Mouse (Mus musculus): ENCODE data around the gene C530008M17Rik. TPM values are rescaled to one million over a fixed set of nuclear protein-coding genes. Genes with fewer than 3 reads are reported as not detected.

Gene C530008M17Rik
- total RNA-seq, 2 experiments from 2014 or later, result 3.9 to 4.1 TPM

DNA sequence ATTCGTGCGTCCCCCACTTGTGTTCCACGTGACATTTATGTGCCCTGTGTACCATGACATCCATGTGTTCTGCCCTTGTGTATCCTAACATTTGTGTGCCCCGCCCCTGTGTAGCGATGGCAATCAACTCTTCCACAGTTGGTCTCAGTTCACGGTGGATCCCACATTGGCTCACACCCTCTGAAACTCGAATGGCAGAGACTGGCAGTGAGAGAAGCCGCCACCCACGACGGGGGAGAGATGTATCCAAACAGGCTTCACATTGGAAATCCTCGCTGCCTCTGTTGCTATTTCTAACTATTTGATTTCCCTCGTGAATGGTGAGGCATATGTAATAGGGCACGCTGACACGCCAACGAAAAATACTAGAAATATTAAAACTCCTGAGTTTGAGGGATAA lies 161.4 kb downstream of the C530008M17Rik start:
- intact Hi-C loops (cut with DNase I), result no loop called here
- DNase-seq, result no peak

DNA sequence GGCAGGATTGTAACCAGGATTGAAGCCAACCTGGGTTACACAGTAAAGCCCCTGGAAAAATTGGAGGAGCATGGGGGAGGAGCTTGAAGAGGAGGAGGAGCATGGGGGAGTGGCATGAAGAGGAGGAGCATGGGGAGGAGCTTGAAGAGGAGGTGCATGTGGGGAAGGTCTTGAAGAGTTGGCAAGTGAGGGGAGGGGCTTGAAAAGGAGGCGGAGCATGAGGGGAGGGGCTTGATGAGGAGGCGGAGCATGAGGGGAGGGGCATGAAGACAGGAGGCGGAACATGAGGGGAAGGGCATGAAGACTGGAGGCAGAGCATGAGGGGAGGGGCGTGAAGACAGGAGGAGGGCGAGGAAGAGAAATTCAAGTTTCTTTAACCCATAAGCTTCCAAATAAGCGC lies 162.5 kb downstream of the C530008M17Rik start:
- DNase-seq, result no peak
- intact Hi-C loops (cut with DNase I), result no loop called here

- DNase-seq, result no peak
- intact Hi-C loops (cut with DNase I), result no loop called here
Observed at GRCm38 (mm10) chr5:76822097-76822496, 165.8 kb downstream of the C530008M17Rik start.

DNA sequence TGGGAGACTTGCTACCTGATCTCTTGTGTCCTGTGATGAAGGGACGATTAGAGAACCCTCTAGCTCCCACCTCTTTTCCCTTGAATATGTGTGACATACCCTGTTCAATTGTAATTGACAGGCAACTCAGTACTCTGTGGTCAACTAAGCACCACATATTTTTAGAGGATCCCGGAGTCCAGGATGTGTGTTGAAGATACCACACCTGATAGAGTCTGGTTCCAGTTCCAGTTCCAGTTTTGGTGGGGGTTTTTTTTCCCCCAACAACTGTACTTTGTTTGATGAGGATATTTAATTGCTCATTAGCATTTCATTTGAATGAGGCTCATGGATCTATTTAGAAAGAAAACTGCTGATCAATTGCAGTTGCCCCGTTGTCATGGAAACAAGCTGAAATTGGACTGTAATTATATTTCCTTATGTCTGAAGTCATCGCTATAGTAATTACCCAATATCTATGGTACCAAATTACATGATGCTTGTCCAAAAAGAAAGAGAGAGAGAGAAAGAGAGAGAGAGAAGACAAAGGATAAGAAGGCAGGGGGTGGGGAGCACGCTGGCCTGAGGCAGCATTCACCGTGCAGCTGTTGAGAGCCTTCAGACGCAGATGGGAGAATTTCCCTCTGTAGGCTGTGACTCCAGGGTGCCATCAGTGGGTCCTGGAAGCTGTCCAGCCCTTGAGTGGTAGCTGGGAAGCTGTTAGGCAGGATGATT lies 172.4 kb downstream of the C530008M17Rik start:
- intact Hi-C loops (cut with DNase I), result no loop called here

GRCm38 (mm10) chr5:76832529-76833210 lies 176.4 kb downstream of the C530008M17Rik start:
- DNase-seq, result no peak
- intact Hi-C loops (cut with DNase I), result no loop called here

More for the DNA sequence above, 172.4 kb downstream of the C530008M17Rik start:
- no peak for DNase-seq

DNA sequence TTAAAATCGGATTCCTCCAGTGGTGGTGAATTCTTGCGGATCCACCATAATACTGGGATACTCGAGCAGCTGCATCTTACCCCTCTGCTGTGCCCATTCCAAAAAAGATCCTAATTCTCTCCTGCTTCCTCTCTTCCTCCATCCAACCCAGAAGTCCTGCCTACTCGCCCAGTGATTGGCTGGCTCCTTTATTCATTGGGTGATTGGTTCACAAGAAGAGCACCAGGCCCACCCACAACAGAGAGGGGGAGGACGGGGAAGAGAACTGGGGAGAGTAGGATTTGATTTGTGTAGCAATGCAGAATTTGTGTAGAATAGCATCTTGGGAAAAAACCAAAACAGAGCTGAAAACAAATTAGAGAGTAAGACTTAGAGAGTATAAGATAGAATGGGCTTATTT lies 180.7 kb downstream of the C530008M17Rik start:
- intact Hi-C loops (cut with DNase I), result no loop called here
- DNase-seq, result peak; percentile 9 to 15

GRCm38 (mm10) chr5:76839786-76840185 lies 183.5 kb downstream of the C530008M17Rik start:
- DNase-seq, result no peak
- intact Hi-C loops (cut with DNase I), result loop anchor here (5.0 kb wide), 1 partner anchor 182 kb away; the partner anchor contains the start of gene C530008M17Rik

GRCm38 (mm10) chr5:76841859-76842258 lies 185.5 kb downstream of the C530008M17Rik start:
- intact Hi-C loops (cut with DNase I), result loop anchor here (2.0 to 5.0 kb wide), 2 partner anchors 71 to 185 kb away; partner anchors contain the start of gene C530008M17Rik
- DNase-seq, result no peak

DNA sequence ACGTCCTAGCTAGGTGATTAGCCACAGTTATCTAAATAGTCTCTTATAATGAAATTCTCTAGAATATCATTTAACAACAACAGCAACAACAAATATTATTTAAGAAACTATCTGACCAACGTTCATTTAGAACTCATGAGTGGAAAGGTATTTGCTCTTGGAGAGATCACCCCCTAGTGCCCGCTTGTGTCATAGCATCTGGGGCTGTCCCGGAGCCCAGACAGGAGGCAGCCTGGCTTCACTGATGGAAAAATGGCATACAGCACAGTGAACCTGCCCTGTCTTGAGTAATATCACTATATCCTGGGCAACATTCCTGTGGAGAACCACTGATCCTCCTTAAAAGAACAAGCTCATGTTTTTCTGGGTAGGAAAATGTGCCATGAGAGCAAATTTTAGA lies 187.1 kb downstream of the C530008M17Rik start:
- DNase-seq, result peak; percentile 81 to 85

GRCm38 (mm10) chr5:76843851-76844419 lies 187.6 kb downstream of the C530008M17Rik start:
- intact Hi-C loops (cut with DNase I), result loop anchor here (1.0 to 5.0 kb wide), 3 partner anchors 73 to 256 kb away; partner anchors contain the start of genes C530008M17Rik and Cep135
- DNase-seq, result no peak

More for the DNA sequence above, 187.1 kb downstream of the C530008M17Rik start:
- intact Hi-C loops (cut with DNase I), result loop anchor here (1.0 to 5.0 kb wide), 3 partner anchors 73 to 255 kb away; partner anchors contain the start of genes C530008M17Rik and Cep135

DNA sequence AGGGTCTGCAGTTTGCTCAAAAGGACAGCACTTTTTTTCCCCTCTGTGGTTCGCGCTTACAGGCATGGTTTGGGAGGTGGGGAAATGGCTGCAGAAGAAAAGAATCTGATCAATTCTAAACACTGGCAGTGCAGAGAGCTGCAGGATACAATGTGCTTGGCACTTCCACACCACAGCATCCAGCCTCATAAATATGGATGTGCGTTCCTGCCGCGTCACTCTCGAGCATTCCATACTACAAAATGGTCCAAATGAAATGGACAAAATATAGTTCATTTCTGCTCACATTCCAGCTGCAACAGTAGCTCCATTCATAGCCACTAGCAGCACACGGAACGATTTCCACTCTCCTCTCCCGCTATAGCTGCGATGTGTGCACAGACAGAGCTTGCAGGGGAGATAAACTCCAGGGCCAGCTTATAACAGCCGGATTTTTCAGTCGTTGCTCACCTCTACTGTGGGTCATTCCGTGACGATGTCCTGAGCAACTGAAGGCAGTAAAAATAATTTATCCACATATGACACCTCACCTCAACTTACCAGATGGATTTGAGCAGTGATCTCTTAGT lies 188.4 kb downstream of the C530008M17Rik start:
- intact Hi-C loops (cut with DNase I), result loop anchor here (5.0 kb wide), 1 partner anchor 187 kb away; the partner anchor contains the start of gene C530008M17Rik
- DNase-seq, result no peak

GRCm38 (mm10) chr5:76847106-76847505 lies 190.8 kb downstream of the C530008M17Rik start:
- DNase-seq, result no peak
- intact Hi-C loops (cut with DNase I), result no loop called here

- intact Hi-C loops (cut with DNase I), result no loop called here
- DNase-seq, result no peak
Observed at GRCm38 (mm10) chr5:76851316-76851715, 195.0 kb downstream of the C530008M17Rik start.

GRCm38 (mm10) chr5:76853549-76853948 lies 197.2 kb downstream of the C530008M17Rik start:
- peak; percentile 76 to 86 for DNase-seq

DNA sequence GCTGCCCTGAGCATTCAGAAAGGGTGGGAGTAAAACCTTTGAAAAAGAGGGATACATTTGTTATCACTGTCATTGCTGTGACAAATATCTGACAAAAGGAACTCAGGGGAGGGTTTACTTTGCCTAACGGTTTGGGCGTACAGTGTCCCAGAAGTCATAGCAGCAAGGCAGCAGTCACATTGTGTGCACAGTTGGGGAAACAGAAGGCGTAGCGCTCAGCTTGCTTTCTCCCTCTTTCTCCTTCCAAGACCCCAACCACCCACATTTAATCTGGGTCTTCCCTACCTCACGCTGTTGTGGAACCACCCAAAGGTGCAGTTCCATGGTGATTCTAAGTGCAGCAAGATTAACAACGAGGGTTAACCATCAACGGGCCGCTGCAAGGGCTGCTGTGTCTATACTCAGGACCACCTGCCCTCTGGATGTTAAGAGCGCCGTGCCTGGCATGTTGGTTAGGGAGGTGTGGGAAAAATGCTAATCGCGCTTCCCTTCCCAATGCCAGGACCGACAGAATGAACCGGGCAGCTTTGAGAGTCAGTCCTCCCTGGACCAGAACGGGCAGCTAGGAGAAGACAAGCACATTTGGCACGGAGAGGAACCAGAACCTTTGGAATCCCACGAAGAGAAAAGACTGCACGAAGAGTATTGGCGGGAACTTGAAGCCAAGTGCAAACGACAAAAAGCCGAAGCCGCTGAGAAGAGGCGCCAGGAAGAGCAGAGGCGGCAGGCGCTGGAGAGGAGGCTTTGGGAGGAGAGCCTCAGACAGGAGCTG lies 199.7 kb downstream of the C530008M17Rik start:
- intact Hi-C loops (cut with DNase I), result no loop called here
- no peak for DNase-seq

More at GRCm38 (mm10) chr5:76853549-76853948, 197.2 kb downstream of the C530008M17Rik start:
- intact Hi-C loops (cut with DNase I), result no loop called here

- intact Hi-C loops (cut with DNase I), result no loop called here
- DNase-seq, result peak in 1 of 2 experiments; percentile 23
Observed at GRCm38 (mm10) chr5:76857103-76858015, 201.0 kb downstream of the C530008M17Rik start.

- DNase-seq, result no peak
- intact Hi-C loops (cut with DNase I), result no loop called here
Observed at GRCm38 (mm10) chr5:76858444-76858843, 202.1 kb downstream of the C530008M17Rik start.

DNA sequence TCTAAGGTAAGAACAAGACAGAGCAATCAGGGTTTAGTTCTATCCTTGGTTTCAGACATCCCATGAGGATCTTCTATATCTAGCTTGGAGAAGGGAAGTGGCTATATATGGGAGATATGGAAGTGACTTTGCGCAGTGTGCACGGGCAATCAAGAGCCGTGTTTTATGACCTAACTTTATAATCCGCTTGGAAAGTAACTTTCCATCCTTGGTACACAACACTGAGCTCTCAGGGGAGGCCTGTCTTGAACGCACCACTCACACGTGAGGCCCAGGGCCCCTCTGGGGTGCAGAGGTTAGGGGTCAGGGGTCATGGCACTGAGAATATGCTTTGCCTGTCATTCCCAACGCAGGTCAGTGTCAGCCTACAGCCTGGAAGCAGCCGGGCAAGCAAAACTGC lies 210.5 kb downstream of the C530008M17Rik start:
- intact Hi-C loops (cut with DNase I), result no loop called here
- no peak for DNase-seq

GRCm38 (mm10) chr5:76868693-76869286 lies 212.5 kb downstream of the C530008M17Rik start:
- intact Hi-C loops (cut with DNase I), result no loop called here
- DNase-seq, result peak; percentile 54 to 59
